Mouse (Mus musculus): ENCODE data around the gene Mrpl44. TPM values are rescaled to one million over a fixed set of nuclear protein-coding genes. Genes with fewer than 3 reads are reported as not detected.

Gene Mrpl44
- total RNA-seq, 2 experiments from 2014 or later: 64.8 to 88.9 TPM

- ATAC-seq (replicated peaks; ENCODE audit: poor library complexity, severe bottlenecking): peak; percentile 6; the same call in 1 of the 2 replicates
These were observed 13.9 kb upstream of the Mrpl44 start for GRCm38 (mm10) chr1:79761917-79762271.

GRCm38 (mm10) chr1:79762282-79763250 lies 13.3 kb upstream of the Mrpl44 start:
- peak; percentile 45 for ATAC-seq (replicated peaks; ENCODE audit: poor library complexity, severe bottlenecking)

- no peak for ATAC-seq (replicated peaks; ENCODE audit: poor library complexity, severe bottlenecking)
These were observed 11.8 kb upstream of the Mrpl44 start for GRCm38 (mm10) chr1:79764031-79764430.

- no peak for ATAC-seq (replicated peaks; ENCODE audit: poor library complexity, severe bottlenecking)
These were observed 11.3 kb upstream of the Mrpl44 start for GRCm38 (mm10) chr1:79764483-79764882.

GRCm38 (mm10) chr1:79768231-79768630 lies 7.6 kb upstream of the Mrpl44 start:
- peak; percentile 47 for ATAC-seq (replicated peaks; ENCODE audit: poor library complexity, severe bottlenecking)

DNA sequence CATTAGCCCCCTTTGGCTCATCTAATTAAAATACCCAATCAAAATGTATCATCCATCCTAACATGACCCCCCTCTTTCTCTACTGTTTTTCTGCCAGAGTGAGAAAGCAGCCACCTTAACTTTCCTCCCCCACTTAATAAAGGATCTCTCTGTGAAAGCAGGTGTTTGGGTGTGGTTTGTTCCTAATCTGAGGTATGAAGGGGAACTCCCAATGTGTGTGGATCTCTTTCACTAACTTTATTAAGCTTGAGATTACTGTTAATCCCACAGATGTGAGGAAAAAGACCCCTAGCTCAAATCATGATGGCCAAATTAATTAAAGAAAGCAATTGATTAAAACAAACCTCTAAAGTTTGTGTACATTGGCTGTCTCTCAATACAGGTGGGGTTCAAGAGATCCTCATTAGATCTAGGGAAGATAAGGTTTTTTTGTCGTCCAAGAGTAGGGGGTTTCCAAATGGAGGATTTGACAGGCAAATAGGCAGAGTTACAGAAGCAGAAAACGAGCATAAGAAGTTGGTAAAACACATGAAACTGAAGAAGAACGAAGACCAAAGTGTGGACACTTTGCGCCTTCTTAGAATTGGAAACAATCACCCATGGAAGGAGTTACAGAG lies 1.5 kb upstream of the Mrpl44 start:
- no peak for ATAC-seq (replicated peaks; ENCODE audit: poor library complexity, severe bottlenecking)

GRCm38 (mm10) chr1:79778011-79778410 lies 2.2 kb downstream of the Mrpl44 start:
- peak; percentile 48 for ATAC-seq (replicated peaks; ENCODE audit: poor library complexity, severe bottlenecking)

DNA sequence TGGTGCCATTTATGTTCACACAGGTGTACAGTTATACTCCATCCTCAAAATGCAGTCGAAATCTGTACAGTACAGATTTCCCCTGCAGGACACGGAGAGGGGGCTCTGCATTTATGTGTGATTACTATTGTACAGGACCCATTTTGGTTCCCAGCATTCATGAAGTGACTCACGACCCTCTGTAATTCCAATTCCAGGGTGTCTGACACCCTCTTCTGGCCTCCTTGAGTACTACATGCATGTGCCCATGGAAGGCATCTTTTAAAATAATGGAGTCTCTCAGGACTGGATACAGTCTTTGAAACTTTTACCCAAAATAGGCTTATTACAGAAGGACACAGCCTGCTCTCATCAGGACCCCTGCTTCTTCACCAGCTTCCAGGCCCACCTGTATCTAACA lies 6.6 kb downstream of the Mrpl44 start:
- ATAC-seq (replicated peaks; ENCODE audit: poor library complexity, severe bottlenecking): peak; percentile 40

DNA sequence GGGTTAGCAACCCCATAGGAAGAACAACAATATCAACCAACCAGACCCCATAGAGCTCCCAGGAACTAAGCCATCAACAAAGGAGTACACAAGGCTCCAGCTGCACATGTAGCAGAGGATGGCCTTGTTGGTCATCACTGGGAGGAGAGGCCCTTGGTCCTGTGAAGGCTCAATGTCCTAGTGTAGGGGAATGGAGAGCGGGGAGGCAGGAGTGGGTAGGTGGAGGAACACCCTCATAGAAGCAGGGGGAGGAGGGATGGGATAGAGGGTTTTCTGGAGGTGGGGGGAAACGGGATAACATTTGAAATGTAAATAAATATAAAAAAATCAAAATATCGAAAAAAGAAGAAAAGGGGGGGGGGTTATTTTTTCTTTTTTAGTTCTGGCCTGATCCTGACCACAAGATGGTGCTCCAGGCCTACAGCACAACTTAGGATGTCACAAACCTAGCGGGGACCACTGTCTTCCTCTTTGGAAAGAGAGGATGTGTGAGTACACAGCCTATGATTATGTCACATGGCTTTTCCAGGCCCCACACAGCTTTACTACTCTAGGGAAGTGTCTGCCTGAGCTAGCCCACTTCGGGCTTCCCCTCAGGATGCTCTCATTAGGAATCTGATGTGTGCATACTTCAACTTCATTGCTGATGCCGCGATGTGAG lies 10.6 kb downstream of the Mrpl44 start:
- ATAC-seq (replicated peaks; ENCODE audit: poor library complexity, severe bottlenecking): peak; percentile 99

GRCm38 (mm10) chr1:79797084-79797483 lies 21.3 kb downstream of the Mrpl44 start:
- no peak for ATAC-seq (replicated peaks; ENCODE audit: poor library complexity, severe bottlenecking)

DNA sequence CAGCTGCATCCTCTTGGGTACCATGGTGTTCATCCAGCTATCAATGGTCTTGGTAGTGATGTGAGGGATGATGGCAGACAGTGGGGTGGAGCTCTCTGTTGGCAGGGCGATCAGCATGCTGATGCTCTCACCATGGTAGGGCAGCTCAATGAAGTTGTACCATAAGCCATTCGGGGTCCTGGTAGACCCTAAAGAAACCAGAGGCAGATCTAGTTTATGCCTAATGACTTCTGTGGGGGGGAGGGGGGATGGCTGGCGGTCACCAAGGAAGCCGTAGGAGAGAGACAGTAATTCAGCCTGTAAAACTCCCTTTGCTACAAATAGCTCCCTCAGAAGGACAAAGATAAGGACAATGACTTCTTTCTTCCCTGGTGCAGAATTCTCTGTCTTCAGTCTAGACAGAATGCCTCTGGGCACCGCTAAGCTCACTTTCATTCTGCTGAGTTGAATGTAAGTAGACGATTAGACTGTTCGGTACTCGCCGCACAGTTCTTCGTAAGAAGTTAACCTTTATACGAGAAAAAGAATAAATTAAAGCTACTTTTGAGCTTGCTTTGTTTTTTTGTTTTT lies 27.1 kb downstream of the Mrpl44 start:
- no peak for ATAC-seq (replicated peaks; ENCODE audit: poor library complexity, severe bottlenecking)

GRCm38 (mm10) chr1:79803614-79804013 lies 27.8 kb downstream of the Mrpl44 start:
- ATAC-seq (replicated peaks; ENCODE audit: poor library complexity, severe bottlenecking): peak; percentile 87

GRCm38 (mm10) chr1:79806865-79807264 lies 31.0 kb downstream of the Mrpl44 start:
- ATAC-seq (replicated peaks; ENCODE audit: poor library complexity, severe bottlenecking): peak; percentile 53

DNA sequence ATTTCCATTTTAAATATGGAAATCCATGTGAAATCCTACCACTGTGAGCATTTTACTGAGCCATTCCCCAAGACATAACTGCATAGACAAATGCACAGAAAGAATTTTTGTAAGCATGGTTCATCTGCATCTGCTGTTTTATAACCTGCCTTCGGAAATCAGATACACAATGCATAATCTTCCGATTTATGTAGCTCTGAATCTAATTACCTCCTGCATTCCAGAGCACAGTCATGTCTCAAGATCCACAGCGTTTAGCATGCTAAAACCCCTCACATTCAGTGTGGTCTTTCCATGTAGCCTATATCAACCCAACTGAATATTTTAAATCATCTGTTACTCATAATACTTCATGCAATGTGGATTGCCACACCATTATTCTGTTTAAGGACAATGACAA lies 33.6 kb downstream of the Mrpl44 start:
- no peak for ATAC-seq (replicated peaks; ENCODE audit: poor library complexity, severe bottlenecking)

DNA sequence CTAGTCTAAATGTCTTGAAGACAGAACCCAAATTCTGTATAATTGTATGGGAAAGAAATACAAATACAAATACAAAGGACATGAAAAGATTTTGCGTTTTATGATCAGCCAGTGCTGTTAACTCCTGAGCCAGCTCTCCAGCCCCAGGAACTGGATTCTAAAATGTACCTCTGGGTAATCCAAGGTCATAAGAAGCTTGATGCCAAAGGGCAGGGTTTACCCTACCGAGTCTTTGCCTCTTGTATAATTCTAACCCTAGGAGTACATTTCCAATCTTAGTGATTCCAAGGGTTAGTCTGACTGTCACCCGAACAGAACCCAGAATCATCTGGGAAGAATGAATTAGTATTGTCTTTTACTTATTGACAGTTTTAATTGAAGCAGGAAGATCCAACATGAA lies 39.6 kb downstream of the Mrpl44 start:
- ATAC-seq (replicated peaks; ENCODE audit: poor library complexity, severe bottlenecking): no peak

GRCm38 (mm10) chr1:79819296-79819879 lies 43.6 kb downstream of the Mrpl44 start:
- ATAC-seq (replicated peaks; ENCODE audit: poor library complexity, severe bottlenecking): no peak

- ATAC-seq (replicated peaks; ENCODE audit: poor library complexity, severe bottlenecking): peak; percentile 73
These were observed 47.1 kb downstream of the Mrpl44 start for GRCm38 (mm10) chr1:79822806-79823525.

DNA sequence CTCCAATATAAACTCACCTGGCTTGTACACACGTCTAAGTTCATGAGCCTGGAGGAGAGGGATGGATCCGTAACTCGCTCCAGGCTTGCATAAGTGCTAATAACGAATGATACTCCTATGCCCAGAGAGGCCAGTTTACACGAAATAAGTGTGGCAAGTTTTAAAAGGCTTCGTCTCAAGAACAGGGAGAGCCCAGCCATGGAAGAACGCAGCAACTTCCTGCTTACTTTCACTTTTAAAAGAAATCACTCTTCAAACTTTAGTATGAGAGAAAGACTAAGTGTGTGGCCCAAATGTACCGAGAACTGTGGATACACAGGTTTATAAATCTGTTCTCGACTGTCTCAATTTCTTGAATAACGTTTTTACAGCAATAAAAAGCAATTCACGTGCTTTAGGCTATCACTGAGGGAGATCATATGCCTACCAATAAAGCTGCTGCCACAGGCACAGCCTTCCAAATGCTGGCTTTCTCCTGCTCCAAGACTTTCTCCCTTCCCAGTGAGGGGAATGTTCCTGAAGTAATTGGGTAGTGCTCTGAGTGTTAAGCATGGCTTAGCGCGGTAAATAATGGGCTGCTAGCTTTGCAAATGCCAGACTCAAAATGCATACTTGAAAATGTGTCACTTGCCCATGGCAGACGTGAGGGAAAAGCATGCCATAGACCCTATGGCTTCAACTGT lies 48.3 kb downstream of the Mrpl44 start:
- ATAC-seq (replicated peaks; ENCODE audit: poor library complexity, severe bottlenecking): no peak

All from granulocyte monocyte progenitor cell, adult 5-6 weeks (primary cell).